Mouse (Mus musculus): ENCODE data around the gene 6430531B16Rik. TPM values are rescaled to one million over a fixed set of nuclear protein-coding genes. Genes with fewer than 3 reads are reported as not detected.

6430531B16Rik gene
- polyA plus RNA-seq, 1 experiment from 2014 or later = not detected

DNA sequence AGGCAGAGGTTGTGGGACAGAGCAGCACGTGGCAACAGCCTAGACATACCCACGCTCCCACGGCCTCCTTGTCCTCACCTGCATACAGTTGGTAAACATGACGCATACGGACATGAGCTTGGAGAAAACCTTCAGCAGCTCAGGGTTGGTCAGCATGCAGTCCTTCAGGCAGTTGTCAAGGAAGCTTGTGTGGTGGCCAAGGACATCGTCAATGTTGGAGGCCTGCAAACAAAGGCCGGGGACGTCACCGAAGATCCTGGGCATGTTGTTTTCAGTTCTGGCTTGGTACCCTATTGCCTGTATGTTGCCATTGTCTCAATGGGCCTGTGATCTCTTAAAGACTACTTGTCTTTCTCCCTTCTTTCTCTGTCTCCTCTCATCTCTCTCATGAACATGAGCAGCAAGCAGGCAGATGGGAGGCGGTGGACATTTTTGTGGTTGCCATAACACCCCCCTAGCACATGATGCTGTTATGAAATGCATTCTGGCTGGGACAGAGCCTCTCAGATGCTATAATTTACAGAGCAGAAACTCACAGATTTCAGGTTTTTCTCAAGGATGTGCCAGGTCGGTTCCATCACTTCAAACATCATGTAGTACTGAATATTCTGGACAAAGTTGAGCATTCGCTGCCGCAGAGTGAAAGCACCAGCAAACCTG lies 20.3 kb upstream of the 6430531B16Rik start:
- Histone ChIP-seq H3K4me3 (ENCODE audit: low read depth, low read length) (no peak overlapping the region), H3K4me1 (ENCODE audit: insufficient read depth) (no peaks in the 10 kb centered on the region), H3K9ac (replicated peaks) (no peak overlapping the region), H3K4me2 (ENCODE audit: low read depth, low read length) (no peak overlapping the region), H3K9me3 (ENCODE audit: low read length) (no peaks in the 10 kb centered on the region), H3K27ac (ENCODE audit: low read depth) (no peak overlapping the region), H3K36me3 (replicated peaks; ENCODE audit: insufficient read depth, low read length) (peaks cover 53% of the 10 kb centered on the region), H3K27me3 (ENCODE audit: insufficient read depth, low read length) (no peaks in the 10 kb centered on the region)
- TF ChIP-seq CTCF (IDR thresholded peaks at IDR 0.05; ENCODE audit: low read depth) (no peak), EP300 (IDR thresholded peaks at IDR 0.05; ENCODE audit: low read depth) (no peak)
- DNase-seq (no peak), ATAC-seq (no peak)
- WGBS (ENCODE audit: insufficient replicate concordance) = 93% methylated on average over 13 of the region's 13 CpGs

DNA sequence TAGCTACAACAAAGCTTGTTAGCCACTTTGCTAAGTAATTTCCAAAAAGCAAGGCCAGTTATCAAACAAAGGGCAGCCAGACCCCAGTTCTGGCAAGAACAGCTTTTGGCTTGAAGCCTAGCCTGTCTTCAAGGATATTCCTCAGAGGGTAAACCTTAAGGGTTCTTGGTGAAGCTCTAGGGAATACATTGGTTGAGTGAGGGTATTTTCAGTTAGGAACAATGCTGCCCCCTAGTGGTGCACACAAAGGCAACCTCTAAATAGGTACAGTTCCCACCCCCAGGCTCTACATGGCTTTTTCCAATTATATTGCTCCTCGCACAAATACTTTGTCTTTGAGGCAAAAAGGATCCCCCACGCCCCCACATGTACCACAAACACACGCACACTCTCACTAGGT lies 16.1 kb upstream of the 6430531B16Rik start:
- DNase-seq = peak; percentile 62
- Histone ChIP-seq H3K9ac (replicated peaks) (no peak overlapping the region), H3K4me1 (ENCODE audit: insufficient read depth) (no peaks in the 10 kb centered on the region), H3K36me3 (replicated peaks; ENCODE audit: insufficient read depth, low read length) (peaks cover 36% of the 10 kb centered on the region), H3K4me3 (ENCODE audit: low read depth, low read length) (no peak overlapping the region), H3K27ac (ENCODE audit: low read depth) (no peak overlapping the region), H3K4me2 (ENCODE audit: low read depth, low read length) (no peak overlapping the region), H3K27me3 (ENCODE audit: insufficient read depth, low read length) (no peaks in the 10 kb centered on the region), H3K9me3 (ENCODE audit: low read length) (no peaks in the 10 kb centered on the region)
- WGBS (ENCODE audit: insufficient replicate concordance) = 33% methylated on average over 3 of the region's 3 CpGs
- 0 out of 2 replicates have a peak, but pooled peaks have one; percentile 38 for ATAC-seq
- TF ChIP-seq EP300 (IDR thresholded peaks at IDR 0.05; ENCODE audit: low read depth) = no peak
- peak; percentile 80 for TF ChIP-seq CTCF (IDR thresholded peaks at IDR 0.05; ENCODE audit: low read depth)

DNA sequence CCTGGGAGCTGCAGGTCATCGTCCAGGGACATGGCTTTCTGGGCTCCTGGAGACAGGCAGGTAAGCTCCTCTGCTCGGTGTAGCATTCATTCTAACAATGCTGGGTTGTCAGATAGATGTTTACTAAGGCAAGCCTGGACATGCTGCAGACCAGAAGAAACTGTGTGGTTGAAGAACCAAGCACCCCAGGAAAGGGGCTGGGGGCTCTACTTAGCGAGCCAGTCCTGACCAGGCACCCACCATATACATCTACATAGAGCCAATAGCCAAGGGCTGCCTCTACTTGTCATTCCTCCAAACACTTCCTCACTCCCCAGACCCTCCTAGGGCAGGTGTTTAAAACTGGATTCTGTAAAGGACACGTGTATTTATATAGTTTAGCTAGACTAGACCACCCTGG lies 15.6 kb upstream of the 6430531B16Rik start:
- H3K27ac ChIP-seq (ENCODE audit: low read depth) = no peak overlapping the region
- DNase-seq (no peak), ATAC-seq (no peak)
- no peaks in the 10 kb centered on the region for H3K4me1 ChIP-seq (ENCODE audit: insufficient read depth)
- TF ChIP-seq CTCF (IDR thresholded peaks at IDR 0.05; ENCODE audit: low read depth) (no peak), EP300 (IDR thresholded peaks at IDR 0.05; ENCODE audit: low read depth) (no peak)
- 64% methylated on average over 4 of the region's 4 CpGs for WGBS (ENCODE audit: insufficient replicate concordance)
- no peak overlapping the region for H3K9ac ChIP-seq (replicated peaks)
- H3K4me2 ChIP-seq (ENCODE audit: low read depth, low read length) = no peak overlapping the region
- peaks cover 32% of the 10 kb centered on the region for H3K36me3 ChIP-seq (replicated peaks; ENCODE audit: insufficient read depth, low read length)
- H3K9me3 ChIP-seq (ENCODE audit: low read length) = no peaks in the 10 kb centered on the region
- H3K27me3 ChIP-seq (ENCODE audit: insufficient read depth, low read length) = no peaks in the 10 kb centered on the region
- no peak overlapping the region for H3K4me3 ChIP-seq (ENCODE audit: low read depth, low read length)

DNA sequence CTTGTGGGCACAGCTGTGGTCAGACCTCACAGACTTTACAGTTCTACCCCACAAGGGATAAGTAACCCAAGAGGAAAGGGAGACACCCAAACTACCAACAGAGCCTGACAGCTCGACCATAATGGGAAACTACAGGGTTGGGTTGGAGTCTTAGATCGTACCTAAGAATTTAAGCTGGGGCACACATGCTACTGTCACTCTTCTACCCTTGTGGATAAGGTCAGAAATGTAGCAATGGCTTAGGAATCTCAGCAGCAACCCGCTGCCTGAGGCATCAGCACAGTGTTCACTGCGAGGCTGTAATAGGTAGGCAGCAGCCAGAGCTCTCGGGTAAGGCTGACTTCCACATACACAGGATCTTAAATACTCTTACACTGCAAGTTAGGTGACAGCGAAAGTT lies 15.0 kb upstream of the 6430531B16Rik start:
- TF ChIP-seq EP300 (IDR thresholded peaks at IDR 0.05; ENCODE audit: low read depth) (no peak), CTCF (IDR thresholded peaks at IDR 0.05; ENCODE audit: low read depth) (no peak)
- H3K4me1 ChIP-seq (ENCODE audit: insufficient read depth) = no peaks in the 10 kb centered on the region
- peaks cover 27% of the 10 kb centered on the region for H3K36me3 ChIP-seq (replicated peaks; ENCODE audit: insufficient read depth, low read length)
- WGBS (ENCODE audit: insufficient replicate concordance) = 83% methylated on average over 6 of the region's 6 CpGs
- DNase-seq = no peak
- no peak overlapping the region for H3K4me2 ChIP-seq (ENCODE audit: low read depth, low read length)
- no peak overlapping the region for H3K4me3 ChIP-seq (ENCODE audit: low read depth, low read length)
- H3K27ac ChIP-seq (ENCODE audit: low read depth) = no peak overlapping the region
- H3K9ac ChIP-seq (replicated peaks) = no peak overlapping the region
- no peaks in the 10 kb centered on the region for H3K27me3 ChIP-seq (ENCODE audit: insufficient read depth, low read length)
- ATAC-seq = no peak
- H3K9me3 ChIP-seq (ENCODE audit: low read length) = no peaks in the 10 kb centered on the region

DNA sequence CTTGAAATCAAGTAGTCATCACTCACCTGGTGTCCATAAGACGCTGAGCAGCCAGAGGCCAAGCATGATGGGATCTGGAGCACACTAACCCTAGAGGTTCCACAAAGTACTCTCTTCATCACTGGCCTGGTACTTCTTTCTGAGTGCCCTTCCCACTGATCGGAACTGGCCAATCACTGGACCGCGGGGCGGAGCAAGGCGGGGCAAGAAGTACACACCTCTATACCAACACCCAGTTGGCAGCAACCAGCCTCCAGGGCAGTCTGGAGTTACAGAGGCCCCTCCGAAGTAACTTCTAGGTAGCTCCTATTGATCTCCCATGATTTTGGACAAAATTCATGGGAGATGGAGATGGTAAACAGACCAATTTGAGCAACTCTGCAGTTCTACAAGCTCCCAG lies 13.9 kb upstream of the 6430531B16Rik start, which contains the start of gene Adam8:
Adam8 (minus strand) TSS at position 157 of the 400 bp plus-strand sequence.
- H3K4me1 ChIP-seq (ENCODE audit: insufficient read depth) = no peaks in the 10 kb centered on the region
- TF ChIP-seq CTCF (IDR thresholded peaks at IDR 0.05; ENCODE audit: low read depth) (no peak), EP300 (IDR thresholded peaks at IDR 0.05; ENCODE audit: low read depth) (no peak)
- H3K9me3 ChIP-seq (ENCODE audit: low read length) = no peaks in the 10 kb centered on the region
- peak within 1 kb of the TSS; percentile 8; the same call in 1 of the 2 replicates for H3K27ac ChIP-seq (ENCODE audit: low read depth)
- DNase-seq = peak; percentile 68
- peak; percentile 72 for ATAC-seq
- H3K9ac ChIP-seq (replicated peaks) = 0 out of 2 replicates have a peak within 1 kb of the TSS, but pooled peaks have one; percentile 22
- H3K36me3 ChIP-seq (replicated peaks; ENCODE audit: insufficient read depth, low read length) = peaks cover 20% of the 10 kb centered on the region
- peak within 1 kb of the TSS; percentile 15 for H3K4me3 ChIP-seq (ENCODE audit: low read depth, low read length)
- WGBS (ENCODE audit: insufficient replicate concordance) = 28% methylated on average over 7 of the region's 7 CpGs
- H3K4me2 ChIP-seq (ENCODE audit: low read depth, low read length) = peak within 1 kb of the TSS; percentile 36
- H3K27me3 ChIP-seq (ENCODE audit: insufficient read depth, low read length) = no peaks in the 10 kb centered on the region

DNA sequence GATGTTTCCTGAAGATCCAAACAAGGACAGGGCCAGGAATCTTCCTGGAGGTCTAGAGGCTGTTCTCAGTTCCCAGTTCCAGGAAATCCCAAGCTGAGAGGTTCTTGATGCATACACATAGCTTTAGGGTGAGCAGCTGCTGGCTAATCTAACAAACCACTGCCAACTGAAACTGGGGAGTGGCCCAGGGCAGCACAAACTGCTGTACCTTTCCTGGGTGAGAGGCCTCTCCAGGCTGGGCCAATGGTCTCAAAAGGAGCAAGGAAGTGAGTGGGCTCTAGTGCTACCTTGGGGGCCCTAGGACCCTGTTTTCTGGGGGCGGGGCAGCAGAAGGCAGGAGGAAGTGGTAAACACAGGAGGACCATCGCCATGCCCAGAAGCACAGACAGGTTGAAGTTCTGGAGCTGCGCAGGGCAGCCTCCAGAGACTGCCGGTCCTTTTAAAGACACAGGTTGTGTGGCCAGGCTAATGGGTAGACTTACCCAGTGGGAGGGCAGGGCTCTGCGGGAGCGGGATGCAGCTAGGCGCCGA lies 12.4 kb upstream of the 6430531B16Rik start:
- Histone ChIP-seq H3K4me1 (ENCODE audit: insufficient read depth) (no peaks in the 10 kb centered on the region), H3K4me3 (ENCODE audit: low read depth, low read length) (0 out of 2 replicates have a peak overlapping the region, but pooled peaks have one; percentile 15), H3K4me2 (ENCODE audit: low read depth, low read length) (peak overlapping the region; percentile 36), H3K9ac (replicated peaks) (no peak overlapping the region; the same call in 1 of the 2 replicates), H3K9me3 (ENCODE audit: low read length) (no peaks in the 10 kb centered on the region), H3K27ac (ENCODE audit: low read depth) (no peak overlapping the region), H3K27me3 (ENCODE audit: insufficient read depth, low read length) (no peaks in the 10 kb centered on the region), H3K36me3 (replicated peaks; ENCODE audit: insufficient read depth, low read length) (0 out of 2 replicates have a peak, but pooled peaks cover 6% of the 10 kb centered on the region)
- no peak for DNase-seq
- 47% methylated on average over 8 of the region's 8 CpGs for whole genome bisulfite sequencing (ENCODE audit: insufficient replicate concordance)
- no peak for ATAC-seq
- TF ChIP-seq EP300 (IDR thresholded peaks at IDR 0.05; ENCODE audit: low read depth) = no peak
- TF ChIP-seq CTCF (IDR thresholded peaks at IDR 0.05; ENCODE audit: low read depth) = no peak
